Mouse (Mus musculus): Measurements from ENCODE around the gene Npas1.

Gene Npas1

GRCm38 (mm10) chr7:16417141-16417771 lies 60.3 kb downstream of the Npas1 start:
- DNase-seq (ENCODE audit: low read depth), result no peak

- DNase-seq (ENCODE audit: low read depth), result no peak
Measured at GRCm38 (mm10) chr7:16415426-16415825, 62.1 kb downstream of the Npas1 start.

- DNase-seq (ENCODE audit: low read depth), result no peak
Measured at GRCm38 (mm10) chr7:16412930-16413329, 64.6 kb downstream of the Npas1 start.

- no peak for DNase-seq (ENCODE audit: low read depth)
Measured at GRCm38 (mm10) chr7:16412220-16412896, 65.2 kb downstream of the Npas1 start.

GRCm38 (mm10) chr7:16411100-16411499 lies 66.4 kb downstream of the Npas1 start:
- DNase-seq (ENCODE audit: low read depth), result no peak

GRCm38 (mm10) chr7:16406978-16407377 lies 70.5 kb downstream of the Npas1 start:
- no peak for DNase-seq (ENCODE audit: low read depth)
